22 mouse cellular contexts compared by ENCODE assay signal in genomic region chr4:94094379-94094778, GRCm38 (mm10).
DNase-seq lines count a peak whose midpoint lies in the region; ATAC-seq and TF ChIP-seq lines count a peak whose summit lies in the region.
"Had no signal": no experiment of that assay in that cellular context is flagged by ENCODE, and none has a peak within 500 bp of the region (broad histone marks: within the 10 kb centered on the region; RNA-seq: fewer than 3 reads in every experiment).

No protein-coding gene starts in this region.

- CTCF ChIA-PET in Patski (lab: Charles Lee), result no interaction called here

- no peak overlapping the region for H3K4me3 ChIP-seq in embryonic facial prominence, embryonic 14.5 days (ENCODE audit: low read depth, low read length)
- H3K4me3 ChIP-seq in embryonic facial prominence, embryonic 10.5 days, result no peak overlapping the region
- no peak overlapping the region for H3K4me3 ChIP-seq in C2C12 (ENCODE audit: insufficient read depth, poor library complexity, severe bottlenecking)
- no peak overlapping the region for H3K4me3 ChIP-seq in intestine, embryonic 15.5 days (replicated peaks)
- no peak overlapping the region for H3K4me3 ChIP-seq in forebrain, embryonic 11.5 days (ENCODE audit: low read depth, low read length)
- H3K4me3 ChIP-seq: embryonic facial prominence, embryonic 12.5 days; forebrain, embryonic 10.5 days; forebrain, embryonic 15.5 days; heart, embryonic 10.5 days; hindbrain, embryonic 13.5 days had no signal

- in situ Hi-C loops in Patski (cut with MboI; ENCODE audit: low pct_unique_long_range_greater_than_20kb), result no loop called here

- no peak for TF ChIP-seq CTCF in C2C12 (IDR thresholded peaks at IDR 0.05; ENCODE audit: control insufficient read depth, insufficient read depth, insufficient read length)
- TF ChIP-seq CTCF in Patski (IDR thresholded peaks at IDR 0.05), result no peak

- ATAC-seq in embryonic facial prominence, embryonic 14.5 days (ENCODE audit: low read depth), result no peak
- ATAC-seq in Patski, result peak; percentile 95
- ATAC-seq in intestine, embryonic 15.5 days, result no peak
- no peak for ATAC-seq in forebrain, embryonic 11.5 days (replicated peaks; ENCODE audit: low FRiP score)
- ATAC-seq: forebrain, embryonic 15.5 days; hindbrain, postnatal 0 days had no signal

- H3ac ChIP-seq in C2C12 (ENCODE audit: control insufficient read depth, insufficient read length, low read depth), result no peak overlapping the region

- POLR2A ChIA-PET in Patski (lab: Charles Lee), result no interaction called here

- DNase-seq in embryonic facial prominence, embryonic 14.5 days (ENCODE audit: low spot score), result peak; percentile 62
- DNase-seq in embryonic facial prominence, embryonic 10.5 days (ENCODE audit: low spot score), result no peak
- peak; percentile 0 for DNase-seq in lung, postnatal 36 days
- no peak for DNase-seq in lung, postnatal 14 days
- DNase-seq in Patski (ENCODE audit: low read depth, low spot score), result peak; percentile 62
- no peak for DNase-seq in forebrain, embryonic 11.5 days (ENCODE audit: low spot score)
- DNase-seq: adrenal gland, adult 8-10 months; cerebellum, adult 11 months; cerebellum, adult 8-10 months; cerebellum, postnatal 14 days; embryo, embryonic 11 days; gastrocnemius, postnatal 36 days; heart, adult 18-20 months; heart, postnatal 10 days had no signal

- H3K9ac ChIP-seq in embryonic facial prominence, embryonic 14.5 days (ENCODE audit: low read depth, low read length), result no peak overlapping the region
- H3K9ac ChIP-seq in intestine, embryonic 15.5 days, result no peak overlapping the region
- H3K9ac ChIP-seq in forebrain, embryonic 11.5 days (ENCODE audit: low read length), result no peak overlapping the region
- H3K9ac ChIP-seq: embryonic facial prominence, embryonic 12.5 days; forebrain, embryonic 15.5 days; hindbrain, embryonic 13.5 days had no signal

- WGBS in embryonic facial prominence, embryonic 14.5 days, result 64% methylated on average over 5 of the region's 5 CpGs
- WGBS in embryonic facial prominence, embryonic 10.5 days, result 87% methylated on average over 5 of the region's 5 CpGs
- 54% methylated on average over 5 of the region's 5 CpGs for WGBS in intestine, embryonic 15.5 days
- WGBS in forebrain, embryonic 11.5 days, result 86% methylated on average over 5 of the region's 5 CpGs

- no peaks in the 10 kb centered on the region for H3K36me3 ChIP-seq in embryonic facial prominence, embryonic 14.5 days (ENCODE audit: control insufficient read depth, insufficient read depth, low read length)
- H3K36me3 ChIP-seq in embryonic facial prominence, embryonic 10.5 days (replicated peaks), result no peaks in the 10 kb centered on the region
- no peaks in the 10 kb centered on the region for H3K36me3 ChIP-seq in C2C12 (ENCODE audit: control insufficient read depth, insufficient read depth)
- no peaks in the 10 kb centered on the region for H3K36me3 ChIP-seq in intestine, embryonic 15.5 days
- H3K36me3 ChIP-seq in forebrain, embryonic 11.5 days (ENCODE audit: control insufficient read depth, insufficient read depth, low read length), result no peaks in the 10 kb centered on the region
- H3K36me3 ChIP-seq: embryonic facial prominence, embryonic 12.5 days; forebrain, embryonic 10.5 days; forebrain, embryonic 15.5 days; heart, embryonic 10.5 days; hindbrain, embryonic 13.5 days had no signal

- H3K27me3 ChIP-seq in embryonic facial prominence, embryonic 14.5 days (replicated peaks; ENCODE audit: control insufficient read depth, insufficient read depth, low read length), result no peaks in the 10 kb centered on the region
- no peaks in the 10 kb centered on the region for H3K27me3 ChIP-seq in embryonic facial prominence, embryonic 10.5 days (replicated peaks; ENCODE audit: low read depth, poor library complexity, severe bottlenecking)
- H3K27me3 ChIP-seq in C2C12 (ENCODE audit: control insufficient read depth, insufficient read depth, insufficient read length) (no peaks in the 10 kb centered on the region), Patski (no peaks in the 10 kb centered on the region)
- no peaks in the 10 kb centered on the region for H3K27me3 ChIP-seq in intestine, embryonic 15.5 days (replicated peaks)
- no peaks in the 10 kb centered on the region for H3K27me3 ChIP-seq in forebrain, embryonic 11.5 days (ENCODE audit: control insufficient read depth, insufficient read depth, low read length)
- H3K27me3 ChIP-seq: embryonic facial prominence, embryonic 12.5 days; forebrain, embryonic 15.5 days; hindbrain, embryonic 13.5 days had no signal

- no peak overlapping the region for H3K27ac ChIP-seq in embryonic facial prominence, embryonic 14.5 days (replicated peaks; ENCODE audit: low read depth, low read length)
- H3K27ac ChIP-seq in embryonic facial prominence, embryonic 10.5 days (replicated peaks), result no peak overlapping the region
- no peak overlapping the region for H3K27ac ChIP-seq in intestine, embryonic 15.5 days
- H3K27ac ChIP-seq in forebrain, embryonic 11.5 days (ENCODE audit: low read depth, low read length), result no peak overlapping the region
- H3K27ac ChIP-seq: embryonic facial prominence, embryonic 12.5 days; forebrain, embryonic 10.5 days; forebrain, embryonic 15.5 days; heart, embryonic 10.5 days; hindbrain, embryonic 13.5 days; hindbrain, postnatal 0 days had no signal

- no peaks in the 10 kb centered on the region for H3K9me3 ChIP-seq in embryonic facial prominence, embryonic 14.5 days (ENCODE audit: control insufficient read depth, low read length)
- no peaks in the 10 kb centered on the region for H3K9me3 ChIP-seq in embryonic facial prominence, embryonic 10.5 days
- no peaks in the 10 kb centered on the region for H3K9me3 ChIP-seq in intestine, embryonic 15.5 days
- no peaks in the 10 kb centered on the region for H3K9me3 ChIP-seq in forebrain, embryonic 11.5 days (ENCODE audit: control insufficient read depth, low read length)
- H3K9me3 ChIP-seq: embryonic facial prominence, embryonic 12.5 days; forebrain, embryonic 10.5 days; forebrain, embryonic 15.5 days; heart, embryonic 10.5 days; hindbrain, embryonic 13.5 days had no signal

- no peaks in the 10 kb centered on the region for H3K4me1 ChIP-seq in embryonic facial prominence, embryonic 14.5 days (ENCODE audit: control insufficient read depth, insufficient read depth, low read length)
- no peaks in the 10 kb centered on the region for H3K4me1 ChIP-seq in embryonic facial prominence, embryonic 10.5 days
- no peaks in the 10 kb centered on the region for H3K4me1 ChIP-seq in intestine, embryonic 15.5 days (replicated peaks)
- H3K4me1 ChIP-seq in forebrain, embryonic 11.5 days (replicated peaks; ENCODE audit: control insufficient read depth, insufficient read depth, low read length), result no peaks in the 10 kb centered on the region
- H3K4me1 ChIP-seq: embryonic facial prominence, embryonic 12.5 days; forebrain, embryonic 10.5 days; forebrain, embryonic 15.5 days; heart, embryonic 10.5 days; hindbrain, embryonic 13.5 days had no signal

- no peaks in the 10 kb centered on the region for H3K79me2 ChIP-seq in C2C12 (ENCODE audit: control insufficient read depth, insufficient read depth)

- no peaks in the 10 kb centered on the region for H3K79me3 ChIP-seq in C2C12 (ENCODE audit: low read depth)

- no peak overlapping the region for H3K4me2 ChIP-seq in embryonic facial prominence, embryonic 14.5 days (ENCODE audit: low read depth, low read length)
- H3K4me2 ChIP-seq in intestine, embryonic 15.5 days (replicated peaks), result no peak overlapping the region
- no peak overlapping the region for H3K4me2 ChIP-seq in forebrain, embryonic 11.5 days (ENCODE audit: low read depth, low read length, severe bottlenecking)
- H3K4me2 ChIP-seq: embryonic facial prominence, embryonic 12.5 days; forebrain, embryonic 15.5 days; hindbrain, embryonic 13.5 days had no signal

TF ChIP-seq in C2C12, 6 proteins besides CTCF, POLR2A, EP300 and RAD21:
- TF ChIP-seq MAX (IDR thresholded peaks at IDR 0.05) (no peak), FOSL1 (IDR thresholded peaks at IDR 0.05; ENCODE audit: insufficient read depth, low read length, poor library complexity, severe bottlenecking) (peak; percentile 65)

Comparison
In these comparisons a context has a peak if more than half of its experiments do, and no peak if none do; other contexts are left out.
1. DNase-seq: peak in embryonic facial prominence, embryonic 14.5 days (single experiment), lung, postnatal 36 days (single experiment) and Patski (single experiment); none in embryonic facial prominence, embryonic 10.5 days (single experiment), lung, postnatal 14 days (single experiment) and forebrain, embryonic 11.5 days (single experiment).